Mouse (Mus musculus): Measurements from ENCODE around the gene Fam199x. TPM values are rescaled to one million over a fixed set of nuclear protein-coding genes. Genes with fewer than 3 reads are reported as not detected.
A peak's percentile ranks its signal among the peaks of the same experiment; 100 is the strongest.

The Fam199x gene
- total RNA-seq (2021) = 1 to 10 TPM; 4.1 to 5.2 TPM
- long read RNA-seq, experiment 1, full-length matches to known transcripts = 7 of 7 reads
- long read RNA-seq, experiment 1, partial matches to known transcripts = 0 of 7 reads
- long read RNA-seq, experiment 1, other reads (novel, unspliced or antisense) = 0 of 7 reads
- long read RNA-seq, experiment 2, full-length matches to known transcripts = 8 of 9 reads
- long read RNA-seq, experiment 2, partial matches to known transcripts = 1 of 9 reads
- long read RNA-seq, experiment 2, other reads (novel, unspliced or antisense) = 0 of 9 reads

DNA sequence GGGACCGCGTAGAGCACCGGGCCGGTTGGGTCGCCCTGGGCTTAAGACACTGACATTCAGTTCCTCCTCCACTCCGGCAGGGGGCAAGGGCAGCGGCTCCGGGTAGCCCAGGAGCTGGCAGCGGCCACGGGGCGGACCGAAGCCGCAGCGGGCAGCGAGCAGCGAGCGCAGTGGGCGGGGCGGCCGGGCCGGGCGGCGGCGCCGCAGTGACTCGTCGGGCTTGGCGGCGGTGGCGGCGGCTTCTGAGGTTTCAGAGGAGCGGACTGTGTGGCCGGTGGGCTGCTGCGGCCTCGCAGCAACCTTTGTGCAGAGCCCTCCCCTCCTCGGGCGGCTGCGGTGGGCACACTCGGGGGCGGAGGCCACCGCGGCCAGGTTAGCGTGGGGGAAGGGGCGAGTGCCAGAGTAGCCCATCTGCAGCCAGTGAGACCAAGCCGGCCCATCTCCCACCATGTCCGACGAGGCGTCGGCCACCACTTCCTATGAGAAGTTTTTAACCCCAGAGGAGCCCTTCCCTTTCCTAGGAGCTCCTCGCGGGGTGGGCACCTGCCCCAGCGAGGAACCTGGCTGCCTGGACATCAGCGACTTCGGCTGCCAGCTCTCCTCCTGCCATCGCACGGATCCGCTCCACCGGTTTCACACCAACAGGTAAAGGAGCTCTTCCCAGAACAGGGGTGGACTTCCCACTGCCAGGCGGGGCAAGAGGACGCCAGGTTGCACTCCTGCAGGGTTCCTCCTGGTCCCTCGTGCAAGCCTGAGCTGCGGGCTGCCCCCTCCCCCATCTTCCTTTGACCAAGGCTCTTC is at the start of gene Fam199x:
Fam199x (plus strand) TSS at position 170 of the 801 bp plus-strand sequence.
- intact Hi-C loops (cut with DNase I) = loop anchor here (10.0 kb wide), 1 partner anchor 305 kb away; the partner anchor contains the start of gene Morf4l2
- peak; percentile 91 for DNase-seq
- Histone ChIP-seq H3K27ac (peak within 1 kb of the TSS; percentile 87), H3K4me3 (peak within 1 kb of the TSS; percentile 91)
- TF ChIP-seq CTCF (IDR thresholded peaks at IDR 0.05) = peak; percentile 69

DNA sequence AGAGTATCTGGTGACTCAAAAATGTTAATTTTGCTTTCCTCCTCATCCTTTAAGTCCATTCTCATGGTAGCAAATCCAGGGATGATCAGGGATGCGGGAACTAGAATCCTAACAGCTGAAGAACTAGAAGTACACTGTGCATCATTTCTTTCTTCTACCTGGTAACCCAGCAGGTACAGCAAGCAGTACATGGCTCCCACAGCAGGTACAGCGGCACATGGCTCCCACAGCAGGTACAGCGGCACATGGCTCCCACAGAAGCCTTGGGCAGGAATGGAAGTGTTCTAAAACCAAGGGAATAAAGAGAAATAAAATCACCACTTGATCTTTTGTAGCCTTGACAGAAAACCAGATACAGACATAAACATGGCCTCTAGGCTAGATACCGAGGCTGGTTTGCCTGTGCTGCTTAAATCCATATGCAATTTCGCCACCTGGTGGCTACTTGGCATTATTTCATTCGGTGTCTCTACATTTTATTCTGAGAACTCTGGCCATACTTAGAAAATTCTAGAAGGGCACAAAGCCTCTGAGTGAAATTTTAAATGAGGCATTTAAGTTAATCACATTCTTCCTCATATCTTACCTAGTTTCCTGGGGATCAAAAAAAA is 34.2 kb upstream of the Fam199x start:
- peak; percentile 64 for TF ChIP-seq CTCF (IDR thresholded peaks at IDR 0.05)
- peak; percentile 40 for DNase-seq
- H3K4me3 ChIP-seq = no peak overlapping the region
- intact Hi-C loops (cut with DNase I) = loop anchor here (5.0 kb wide), 1 partner anchor 273 kb away; the partner anchor contains the start of gene Morf4l2
- H3K27ac ChIP-seq = no peak overlapping the region

DNA sequence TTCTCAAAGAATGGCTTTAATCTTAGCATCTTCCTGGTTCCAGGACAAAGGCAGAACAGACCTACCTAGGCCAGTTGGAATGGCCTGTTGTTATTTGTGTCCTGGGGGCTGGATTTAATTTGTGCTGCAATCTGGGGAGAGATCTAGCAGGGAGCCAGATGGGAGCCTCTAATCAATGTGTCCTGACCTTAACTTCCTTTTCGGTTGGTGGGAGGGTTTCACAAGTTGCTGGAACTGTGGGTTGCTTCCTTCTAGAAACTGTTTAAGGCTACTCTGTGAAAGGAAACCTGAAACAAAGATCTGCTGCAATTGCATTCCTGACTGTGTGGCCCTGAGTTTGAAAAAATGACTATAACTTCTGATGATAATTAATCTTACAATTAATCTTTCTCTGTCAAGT is 31.7 kb upstream of the Fam199x start:
- Histone ChIP-seq H3K27ac (no peak overlapping the region), H3K4me3 (no peak overlapping the region)
- no peak for TF ChIP-seq CTCF (IDR thresholded peaks at IDR 0.05)
- intact Hi-C loops (cut with DNase I) = loop anchor here (5.0 kb wide), 1 partner anchor 275 kb away; the partner anchor contains the start of gene Morf4l2
- DNase-seq = no peak

DNA sequence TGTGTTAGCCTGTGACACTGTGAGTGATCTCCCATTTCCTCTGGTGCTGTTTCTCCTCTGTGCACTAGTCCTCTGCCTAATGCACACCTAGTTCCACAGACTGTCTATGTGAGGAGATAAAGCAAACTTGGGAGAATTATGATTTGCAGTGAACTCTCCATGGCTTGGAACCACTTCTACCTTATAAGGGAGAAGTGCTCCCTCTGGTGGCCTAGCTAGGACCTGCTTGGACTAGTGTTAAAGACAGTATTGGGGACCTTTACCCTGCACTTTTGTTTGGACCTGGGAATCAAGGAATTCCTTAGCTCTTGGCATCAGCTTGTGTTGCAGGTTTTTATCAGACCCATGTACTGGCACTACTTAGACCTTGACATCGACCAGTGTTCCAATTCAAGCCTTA is 30.1 kb upstream of the Fam199x start:
- peak; percentile 50 for DNase-seq
- H3K27ac ChIP-seq = no peak overlapping the region
- peak; percentile 71 for TF ChIP-seq CTCF (IDR thresholded peaks at IDR 0.05)
- H3K4me3 ChIP-seq = no peak overlapping the region
- intact Hi-C loops (cut with DNase I) = loop anchor here (5.0 kb wide), 1 partner anchor 277 kb away; the partner anchor contains the start of gene Morf4l2

DNA sequence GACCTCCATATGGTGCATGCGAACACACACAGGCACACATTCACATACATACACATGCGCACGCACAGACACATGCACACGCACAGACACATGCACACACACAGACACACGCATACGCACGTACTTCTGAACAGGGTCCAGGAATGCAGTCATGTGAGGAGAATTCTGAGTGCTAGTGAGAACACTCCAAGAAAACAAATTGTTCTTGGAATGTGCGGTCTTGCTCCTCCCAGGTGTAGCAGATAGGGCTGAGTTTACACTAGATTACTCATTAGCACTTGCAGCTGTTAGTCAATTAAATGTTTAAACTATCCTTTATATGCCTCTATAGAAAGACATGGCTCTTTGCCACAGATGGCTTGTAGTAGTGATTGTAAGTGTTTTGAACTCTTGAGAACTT is 18.5 kb upstream of the Fam199x start:
- DNase-seq = no peak
- intact Hi-C loops (cut with DNase I) = no loop called here
- no peak overlapping the region for H3K27ac ChIP-seq
- no peak overlapping the region for H3K4me3 ChIP-seq
- TF ChIP-seq CTCF (IDR thresholded peaks at IDR 0.05) = no peak

DNA sequence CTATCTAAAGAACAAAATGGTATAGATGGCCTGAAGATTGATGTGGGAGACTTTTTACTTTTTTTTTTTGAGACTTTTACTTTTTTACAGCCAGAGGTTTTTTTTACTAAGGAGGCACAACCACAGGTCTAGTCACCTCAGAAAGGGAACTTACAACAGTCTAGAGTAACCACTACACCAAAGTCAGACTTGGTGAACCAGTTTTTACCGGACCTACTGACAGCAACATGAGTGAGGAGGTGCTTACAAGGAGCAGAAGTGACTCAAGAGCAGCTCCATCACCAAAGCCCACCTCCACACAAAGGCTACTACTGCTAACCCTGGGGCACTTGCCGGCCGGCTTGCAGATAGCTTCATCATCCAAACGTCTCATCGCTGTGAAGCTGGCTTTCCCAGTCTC is 17.7 kb upstream of the Fam199x start:
- Histone ChIP-seq H3K4me3 (no peak overlapping the region), H3K27ac (no peak overlapping the region)
- DNase-seq = no peak
- no peak for TF ChIP-seq CTCF (IDR thresholded peaks at IDR 0.05)
- intact Hi-C loops (cut with DNase I) = no loop called here

DNA sequence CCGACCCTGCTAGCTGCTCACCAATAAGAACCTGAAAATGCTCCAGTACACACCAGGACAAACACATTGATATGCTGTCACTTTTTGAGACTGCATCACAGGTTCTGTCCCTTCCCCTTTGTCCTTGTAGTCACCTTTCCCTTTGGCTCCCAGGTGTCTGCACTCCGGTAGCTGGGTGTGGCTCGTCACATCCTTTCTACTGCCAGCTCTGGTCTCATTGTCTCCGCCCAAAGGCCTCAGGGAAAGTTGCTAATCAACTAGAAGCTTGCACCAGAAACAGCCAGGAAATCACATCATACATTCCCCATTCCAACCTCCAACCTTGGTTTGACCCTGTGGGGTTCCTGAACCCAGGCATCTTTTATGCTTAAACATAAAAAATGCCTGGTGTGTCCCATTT is 15.1 kb upstream of the Fam199x start:
- intact Hi-C loops (cut with DNase I) = no loop called here
- DNase-seq = no peak
- no peak overlapping the region for H3K27ac ChIP-seq
- no peak overlapping the region for H3K4me3 ChIP-seq
- no peak for TF ChIP-seq CTCF (IDR thresholded peaks at IDR 0.05)

DNA sequence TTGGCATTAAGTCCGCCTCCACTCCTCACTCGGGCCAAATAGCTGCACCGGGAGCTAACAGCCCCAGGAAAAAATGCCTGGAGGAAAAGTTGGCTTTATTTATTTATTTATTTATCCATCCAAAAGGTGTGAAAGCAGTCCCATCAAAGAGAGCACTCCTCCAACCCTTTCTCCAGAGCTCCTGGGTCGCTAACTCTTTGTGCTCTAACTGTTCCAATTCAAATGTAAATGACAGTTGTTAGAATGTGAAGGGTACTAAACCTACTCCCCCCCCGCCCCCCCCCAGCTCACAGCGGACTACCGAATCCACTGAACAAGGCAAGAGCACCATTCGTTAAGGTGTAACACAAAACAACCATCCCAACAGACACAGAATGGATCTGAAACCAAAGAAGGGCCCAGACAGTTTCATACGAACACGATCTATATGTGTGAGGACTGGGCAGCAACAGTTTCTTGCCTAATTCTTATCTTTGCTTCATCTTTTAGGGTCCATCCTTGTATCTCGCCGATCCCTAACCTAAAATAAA is 11.9 kb upstream of the Fam199x start:
- H3K4me3 ChIP-seq = peak overlapping the region; percentile 82
- no peak for TF ChIP-seq CTCF (IDR thresholded peaks at IDR 0.05)
- DNase-seq = no peak
- peak overlapping the region; percentile 93 for H3K27ac ChIP-seq
- intact Hi-C loops (cut with DNase I) = no loop called here

DNA sequence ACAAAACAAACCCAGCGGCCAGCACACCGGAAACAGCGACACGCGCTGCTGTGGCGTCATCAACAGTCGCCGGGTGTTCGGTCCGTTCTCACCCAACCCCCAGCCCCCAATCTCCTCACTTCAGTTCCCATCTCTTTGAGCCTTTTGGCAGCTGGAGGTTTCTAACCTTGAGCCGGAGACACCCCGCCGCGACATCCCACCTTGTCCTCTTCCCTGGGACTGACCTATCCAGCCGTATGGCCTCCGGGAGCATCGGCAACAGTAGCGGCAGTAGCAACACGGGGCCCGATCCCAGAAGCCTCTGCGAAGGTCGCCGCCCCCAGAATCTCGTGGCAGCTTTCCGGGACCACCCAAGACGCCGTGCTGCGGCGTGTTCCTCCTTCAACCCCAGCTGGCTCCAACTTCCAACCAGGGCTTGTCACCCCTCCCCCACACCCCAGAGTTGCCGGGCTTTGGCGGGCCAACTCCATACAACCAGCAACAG is 11.4 kb upstream of the Fam199x start, which contains the start of gene Slc25a53:
Slc25a53 (minus strand) TSS at position 303 of the 484 bp plus-strand sequence.
- peak within 1 kb of the TSS; percentile 93 for H3K27ac ChIP-seq
- intact Hi-C loops (cut with DNase I) = no loop called here
- TF ChIP-seq CTCF (IDR thresholded peaks at IDR 0.05) = no peak
- peak; percentile 87 for DNase-seq
- peak within 1 kb of the TSS; percentile 82 for H3K4me3 ChIP-seq

DNA sequence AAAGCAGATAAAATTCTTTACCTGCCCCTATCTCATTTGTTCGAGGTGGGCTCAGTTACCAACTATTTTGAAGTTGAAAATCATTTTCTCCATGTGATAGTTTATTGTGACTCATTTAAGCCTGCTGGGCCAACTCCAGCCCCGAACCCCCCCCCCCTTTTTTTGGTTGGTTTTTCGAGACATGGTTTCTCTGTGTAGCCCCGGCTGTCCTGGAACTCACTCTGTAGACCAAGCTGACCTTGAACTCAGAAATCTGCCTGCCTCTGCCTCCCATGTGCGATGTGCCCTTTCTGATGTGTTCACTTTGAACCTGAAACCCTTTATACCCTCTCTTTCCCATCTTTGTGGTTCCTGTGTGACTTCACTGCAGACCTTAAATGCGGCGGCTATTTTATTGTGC is 10.9 kb upstream of the Fam199x start:
- TF ChIP-seq CTCF (IDR thresholded peaks at IDR 0.05) = no peak
- intact Hi-C loops (cut with DNase I) = no loop called here
- Histone ChIP-seq H3K4me3 (peak overlapping the region; percentile 82), H3K27ac (peak overlapping the region; percentile 93)
- DNase-seq = no peak

DNA sequence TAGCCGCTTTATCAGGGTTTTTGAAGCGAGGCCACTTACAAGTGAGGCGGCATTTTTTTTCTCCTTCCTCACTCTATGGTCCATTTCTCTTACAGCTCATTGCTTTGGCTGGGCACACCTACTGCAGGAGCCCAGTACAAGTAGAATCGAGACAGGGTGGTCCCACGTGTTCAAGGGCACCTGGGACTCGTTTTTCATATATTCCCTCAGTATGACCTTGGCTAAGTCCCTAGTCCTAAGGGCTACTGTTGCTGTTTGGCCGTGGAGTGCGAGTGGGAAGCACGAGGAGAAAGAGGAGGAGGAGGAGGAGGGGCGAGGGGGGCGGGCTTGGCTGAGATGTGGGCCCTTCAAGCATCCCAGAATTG is 352 bp upstream of the Fam199x start:
- no peak for DNase-seq
- Histone ChIP-seq H3K4me3 (peak overlapping the region; percentile 91), H3K27ac (peak overlapping the region; percentile 87)
- TF ChIP-seq CTCF (IDR thresholded peaks at IDR 0.05) = no peak
- intact Hi-C loops (cut with DNase I) = loop anchor here (10.0 kb wide), 1 partner anchor 304 kb away; the partner anchor contains the start of gene Morf4l2

DNA sequence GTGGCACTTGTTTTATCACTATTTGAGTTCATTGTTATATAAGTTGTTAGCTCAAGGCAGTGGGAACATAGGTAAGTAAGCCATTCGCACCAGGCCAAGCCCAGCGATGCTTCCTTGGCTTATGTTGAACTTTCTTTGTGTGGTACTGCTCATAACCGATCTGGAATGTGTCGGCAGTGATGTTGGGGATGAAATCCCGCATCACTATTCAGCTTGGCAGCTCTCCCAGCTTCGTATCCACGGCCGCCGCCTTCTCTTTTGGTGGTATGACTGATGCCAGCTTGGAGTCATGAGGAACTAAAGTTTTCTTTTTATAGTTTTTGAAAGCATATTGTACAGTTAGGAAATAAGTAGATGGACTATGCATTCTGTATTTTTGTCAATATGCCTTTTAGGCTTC is 13.8 kb downstream of the Fam199x start:
- intact Hi-C loops (cut with DNase I) = no loop called here
- TF ChIP-seq CTCF (IDR thresholded peaks at IDR 0.05) = no peak
- no peak overlapping the region for H3K27ac ChIP-seq
- no peak for DNase-seq
- H3K4me3 ChIP-seq = no peak overlapping the region
